Mouse (Mus musculus): ENCODE data around the gene Zyx. TPM values are rescaled to one million over a fixed set of nuclear protein-coding genes. Genes with fewer than 3 reads are reported as not detected.

Zyx gene
- total RNA-seq (2012; rRNA removed): 20.3 and 46.0 TPM in 2 replicates

DNA sequence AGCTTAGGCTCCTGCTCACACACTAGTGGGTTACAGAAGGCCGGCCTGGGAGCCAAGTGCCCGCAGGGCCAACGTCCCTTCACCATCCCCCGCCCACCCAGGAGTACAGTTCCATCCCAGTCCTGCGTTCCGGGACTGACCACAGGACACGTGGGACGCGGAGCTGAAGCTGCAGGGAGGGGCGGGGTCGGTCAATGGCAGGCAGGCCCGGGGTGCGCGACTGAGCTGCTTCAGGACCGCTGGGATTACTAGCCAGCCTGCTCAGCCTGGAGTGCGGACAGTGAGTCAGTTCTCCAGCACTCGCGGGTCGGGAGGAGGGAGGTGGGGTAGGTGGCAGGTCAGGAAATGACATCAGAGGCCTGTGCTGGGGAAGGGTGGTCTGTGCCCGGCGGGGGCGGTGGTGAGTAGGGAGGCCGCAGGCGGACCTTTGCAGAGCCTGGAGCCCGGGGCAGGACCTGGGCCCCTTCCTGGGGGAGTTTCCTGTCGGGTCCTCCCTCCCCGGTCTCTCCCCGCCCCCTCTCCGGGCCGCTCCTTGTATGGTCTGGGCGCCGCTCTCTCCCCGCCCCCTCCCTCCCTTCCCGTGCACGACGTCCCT lies at the start of gene Zyx:
Gene Zyx, plus strand, starts transcription at position 205 of the 595 bp plus-strand sequence.
- peak within 1 kb of the TSS; percentile 17 for H3K27ac ChIP-seq (ENCODE audit: insufficient read depth, low read depth, low read length, poor library complexity, severe bottlenecking)
- H3K9ac ChIP-seq (ENCODE audit: insufficient read depth, low read depth, low read length, poor library complexity, severe bottlenecking): peak within 1 kb of the TSS; percentile 91
- no peaks in the 10 kb centered on the region for H3K9me3 ChIP-seq (ENCODE audit: control insufficient read depth, insufficient read depth, low read depth, low read length)
- TF ChIP-seq HCFC1 (IDR thresholded peaks at IDR 0.05; ENCODE audit: borderline replicate concordance, insufficient read depth, low read length) (no peak), ZNF384 (IDR thresholded peaks at IDR 0.05; ENCODE audit: low read depth, low read length) (no peak), ZC3H11A (IDR thresholded peaks at IDR 0.05; ENCODE audit: borderline replicate concordance, low read depth, low read length) (no peak), MAFK (IDR thresholded peaks at IDR 0.05; ENCODE audit: insufficient read depth, low read depth, low read length) (no peak), CHD2 (IDR thresholded peaks at IDR 0.05; ENCODE audit: low read depth, low read length) (no peak)
- in situ Hi-C loops (cut with MboI; ENCODE audit: low sequenced_read_pairs in 2 of 2, unreplicated experiment in 2 of 2): no loop called here
- H3K4me3 ChIP-seq (ENCODE audit: insufficient read depth in 1 of 2, low read depth in 1 of 2, low read length in 2 of 2, poor library complexity in 1 of 2, severe bottlenecking in 1 of 2): peak within 1 kb of the TSS; percentile 80 to 96
- H3K36me3 ChIP-seq (ENCODE audit: control insufficient read depth, insufficient read depth, low read length, poor library complexity, severe bottlenecking): peaks cover 1% of the 10 kb centered on the region; the same call in 1 of the 2 replicates
- H3K4me1 ChIP-seq (ENCODE audit: control insufficient read depth in 2 of 2, insufficient read depth in 2 of 2, low read length in 2 of 2, poor library complexity in 1 of 2): peaks cover 0 to 10% of the 10 kb centered on the region in 2 experiments; a peak in 1 of 4 replicates
- DNase-seq (ENCODE audit: low read depth, low spot score): peak; percentile 77

GRCm38 (mm10) chr6:42309816-42310378 lies 39.5 kb upstream of the Zyx start:
- in situ Hi-C loops (cut with MboI; ENCODE audit: low sequenced_read_pairs in 2 of 2, unreplicated experiment in 2 of 2): no loop called here
- TF ChIP-seq MAFK (IDR thresholded peaks at IDR 0.05; ENCODE audit: insufficient read depth, low read depth, low read length) (no peak), HCFC1 (IDR thresholded peaks at IDR 0.05; ENCODE audit: borderline replicate concordance, insufficient read depth, low read length) (no peak), ZNF384 (IDR thresholded peaks at IDR 0.05; ENCODE audit: low read depth, low read length) (no peak), CHD2 (IDR thresholded peaks at IDR 0.05; ENCODE audit: low read depth, low read length) (no peak), ZC3H11A (IDR thresholded peaks at IDR 0.05; ENCODE audit: borderline replicate concordance, low read depth, low read length) (no peak)
- no peak overlapping the region for H3K4me3 ChIP-seq (ENCODE audit: insufficient read depth in 1 of 2, low read depth in 1 of 2, low read length in 2 of 2, poor library complexity in 1 of 2, severe bottlenecking in 1 of 2)
- DNase-seq (ENCODE audit: low read depth, low spot score): no peak
- peaks cover 6% of the 10 kb centered on the region for H3K36me3 ChIP-seq (ENCODE audit: control insufficient read depth, insufficient read depth, low read length, poor library complexity, severe bottlenecking)
- no peaks in the 10 kb centered on the region for H3K4me1 ChIP-seq (ENCODE audit: control insufficient read depth in 2 of 2, insufficient read depth in 2 of 2, low read length in 2 of 2, poor library complexity in 1 of 2)
- H3K27ac ChIP-seq (ENCODE audit: insufficient read depth, low read depth, low read length, poor library complexity, severe bottlenecking): no peak overlapping the region
- no peak overlapping the region for H3K9ac ChIP-seq (ENCODE audit: insufficient read depth, low read depth, low read length, poor library complexity, severe bottlenecking)
- H3K9me3 ChIP-seq (ENCODE audit: control insufficient read depth, insufficient read depth, low read depth, low read length): no peaks in the 10 kb centered on the region

DNA sequence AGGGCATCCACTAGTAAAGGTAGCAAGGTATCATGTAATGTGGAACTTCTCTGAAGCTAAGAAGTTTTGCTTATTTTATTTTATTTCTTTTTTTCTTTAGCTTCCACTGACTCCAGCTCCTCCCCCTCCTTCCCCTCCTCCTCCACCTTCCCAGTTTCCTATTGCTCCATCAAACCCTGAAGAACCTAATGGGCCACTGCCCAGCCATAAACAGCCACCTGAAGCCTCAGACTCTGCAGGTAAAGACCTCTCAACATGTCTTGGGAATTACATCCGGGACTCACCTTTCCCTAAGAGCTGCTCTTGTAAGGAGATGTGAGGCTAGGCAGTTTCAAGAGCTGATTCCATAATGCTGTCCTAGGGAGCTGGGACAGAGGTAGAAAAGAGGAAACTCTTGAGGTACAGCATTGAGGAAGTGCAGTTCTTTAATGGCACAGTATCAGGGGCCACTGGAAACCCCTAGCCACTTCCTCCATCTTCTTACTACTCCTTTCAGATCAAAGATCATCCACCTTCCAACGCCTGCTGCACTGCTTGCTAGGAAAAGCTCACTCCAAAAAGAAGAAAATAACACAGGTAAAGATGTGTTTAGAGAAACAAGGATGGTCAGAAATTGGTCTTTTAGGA lies 38.9 kb upstream of the Zyx start:
- H3K4me3 ChIP-seq (ENCODE audit: insufficient read depth in 1 of 2, low read depth in 1 of 2, low read length in 2 of 2, poor library complexity in 1 of 2, severe bottlenecking in 1 of 2): no peak overlapping the region
- H3K9ac ChIP-seq (ENCODE audit: insufficient read depth, low read depth, low read length, poor library complexity, severe bottlenecking): no peak overlapping the region
- in situ Hi-C loops (cut with MboI; ENCODE audit: low sequenced_read_pairs in 2 of 2, unreplicated experiment in 2 of 2): no loop called here
- no peaks in the 10 kb centered on the region for H3K9me3 ChIP-seq (ENCODE audit: control insufficient read depth, insufficient read depth, low read depth, low read length)
- TF ChIP-seq ZNF384 (IDR thresholded peaks at IDR 0.05; ENCODE audit: low read depth, low read length) (no peak), CHD2 (IDR thresholded peaks at IDR 0.05; ENCODE audit: low read depth, low read length) (no peak), HCFC1 (IDR thresholded peaks at IDR 0.05; ENCODE audit: borderline replicate concordance, insufficient read depth, low read length) (no peak)
- H3K4me1 ChIP-seq (ENCODE audit: control insufficient read depth in 2 of 2, insufficient read depth in 2 of 2, low read length in 2 of 2, poor library complexity in 1 of 2): no peaks in the 10 kb centered on the region
- H3K27ac ChIP-seq (ENCODE audit: insufficient read depth, low read depth, low read length, poor library complexity, severe bottlenecking): no peak overlapping the region
- no peak for DNase-seq (ENCODE audit: low read depth, low spot score)
- peaks cover 6% of the 10 kb centered on the region for H3K36me3 ChIP-seq (ENCODE audit: control insufficient read depth, insufficient read depth, low read length, poor library complexity, severe bottlenecking)

DNA sequence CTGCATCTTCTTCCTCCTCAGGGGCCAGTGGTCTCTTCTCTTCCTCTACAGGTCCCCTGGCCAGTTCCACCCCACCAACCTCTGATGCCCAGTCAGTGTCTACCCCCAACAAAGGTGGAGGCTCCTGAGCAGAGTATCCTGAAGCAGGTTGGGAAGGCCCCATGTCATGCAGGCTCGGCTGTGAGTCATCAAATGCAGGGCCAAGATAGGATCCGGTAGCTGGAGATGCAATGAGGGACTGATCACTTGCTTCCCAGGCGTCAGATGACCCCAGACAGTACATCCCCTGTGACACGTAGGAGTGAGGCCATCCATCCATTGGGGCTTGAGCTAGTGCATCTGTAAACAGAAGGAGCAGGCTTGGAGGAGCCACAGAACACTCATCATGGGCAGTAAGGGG lies 31.1 kb upstream of the Zyx start:
- H3K27ac ChIP-seq (ENCODE audit: insufficient read depth, low read depth, low read length, poor library complexity, severe bottlenecking): no peak overlapping the region
- H3K36me3 ChIP-seq (ENCODE audit: control insufficient read depth, insufficient read depth, low read length, poor library complexity, severe bottlenecking): no peaks in the 10 kb centered on the region; the same call in 1 of the 2 replicates
- TF ChIP-seq ZNF384 (IDR thresholded peaks at IDR 0.05; ENCODE audit: low read depth, low read length) (no peak), HCFC1 (IDR thresholded peaks at IDR 0.05; ENCODE audit: borderline replicate concordance, insufficient read depth, low read length) (no peak), ZC3H11A (IDR thresholded peaks at IDR 0.05; ENCODE audit: borderline replicate concordance, low read depth, low read length) (no peak), CHD2 (IDR thresholded peaks at IDR 0.05; ENCODE audit: low read depth, low read length) (no peak), MAFK (IDR thresholded peaks at IDR 0.05; ENCODE audit: insufficient read depth, low read depth, low read length) (no peak)
- H3K4me3 ChIP-seq (ENCODE audit: insufficient read depth in 1 of 2, low read depth in 1 of 2, low read length in 2 of 2, poor library complexity in 1 of 2, severe bottlenecking in 1 of 2): no peak overlapping the region
- no peak for DNase-seq (ENCODE audit: low read depth, low spot score)
- no peaks in the 10 kb centered on the region for H3K9me3 ChIP-seq (ENCODE audit: control insufficient read depth, insufficient read depth, low read depth, low read length)
- in situ Hi-C loops (cut with MboI; ENCODE audit: low sequenced_read_pairs in 2 of 2, unreplicated experiment in 2 of 2): no loop called here
- H3K9ac ChIP-seq (ENCODE audit: insufficient read depth, low read depth, low read length, poor library complexity, severe bottlenecking): no peak overlapping the region
- 0 out of 4 replicates have a peak, but pooled peaks cover 0 to 3% of the 10 kb centered on the region in 2 experiments for H3K4me1 ChIP-seq (ENCODE audit: control insufficient read depth in 2 of 2, insufficient read depth in 2 of 2, low read length in 2 of 2, poor library complexity in 1 of 2)
